12 mouse cellular contexts compared by ENCODE assay signal in the genomic region with DNA sequence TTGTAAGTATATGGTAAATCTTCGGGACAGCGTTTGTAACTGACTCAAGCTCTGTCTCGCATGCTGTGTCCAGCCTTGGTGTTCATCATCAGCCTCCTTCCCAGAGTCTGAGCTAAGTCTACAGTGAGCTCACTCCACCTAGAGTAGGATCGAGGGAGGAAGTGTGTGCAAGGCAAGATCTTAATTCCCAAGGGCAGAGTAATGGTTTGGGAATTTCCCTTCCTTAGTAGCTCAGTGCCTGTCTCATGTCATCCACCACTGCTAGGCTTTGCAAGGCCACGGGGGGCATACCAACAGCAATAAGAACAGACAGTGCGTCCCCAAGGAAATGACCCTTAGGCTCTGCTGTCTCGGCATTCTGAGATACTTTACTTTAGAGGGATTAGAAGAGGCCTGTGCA.
DNase-seq lines count a peak whose midpoint lies in the region; ATAC-seq lines count a peak whose summit lies in the region.
"Had no signal": no experiment of that assay in that cellular context is flagged by ENCODE, and none has a peak within 500 bp of the region (broad histone marks: within the 10 kb centered on the region; RNA-seq: fewer than 3 reads in every experiment).

No protein-coding gene starts in this region.

- H3K4me3 ChIP-seq in kidney, embryonic 16.5 days (ENCODE audit: low read length): no peak overlapping the region
- no peak overlapping the region for H3K4me3 ChIP-seq in midbrain, embryonic 13.5 days (replicated peaks)
- H3K4me3 ChIP-seq: erythroblast, embryonic 14.5 days; limb, embryonic 10.5 days; neural tube, embryonic 12.5 days had no signal

- H3K9me3 ChIP-seq in kidney, embryonic 16.5 days (ENCODE audit: low read length): no peaks in the 10 kb centered on the region
- no peaks in the 10 kb centered on the region for H3K9me3 ChIP-seq in midbrain, embryonic 13.5 days
- H3K9me3 ChIP-seq: limb, embryonic 10.5 days; neural tube, embryonic 12.5 days had no signal

- peak; percentile 9 for DNase-seq in NIH3T3 (ENCODE audit: low read depth)
- DNase-seq in embryo, embryonic 9.5 days (ENCODE audit: extremely low spot score): peak; percentile 9
- peak; percentile 24 for DNase-seq in lung, postnatal 25 days (ENCODE audit: low spot score)
- DNase-seq in urinary bladder, postnatal 25 days (ENCODE audit: low spot score): no peak
- DNase-seq in gastrocnemius, postnatal 14 days: no peak
- DNase-seq: cerebellum, adult 9-10 months; thymus, postnatal 36 days had no signal

- 56% methylated on average over 7 of the region's 7 CpGs for WGBS in kidney, embryonic 16.5 days
- WGBS in midbrain, embryonic 13.5 days: 59% methylated on average over 7 of the region's 7 CpGs

- H3K36me3 ChIP-seq in kidney, embryonic 16.5 days (ENCODE audit: insufficient read depth, low read length): peaks cover 11% of the 10 kb centered on the region
- 0 out of 2 replicates have a peak, but pooled peaks cover 6% of the 10 kb centered on the region for H3K36me3 ChIP-seq in midbrain, embryonic 13.5 days

- H3K27me3 ChIP-seq in kidney, embryonic 16.5 days (ENCODE audit: insufficient read depth, low read length): no peaks in the 10 kb centered on the region
- H3K27me3 ChIP-seq in midbrain, embryonic 13.5 days: no peaks in the 10 kb centered on the region
- H3K27me3 ChIP-seq: neural tube, embryonic 12.5 days had no signal

- peaks cover 12% of the 10 kb centered on the region for H3K4me1 ChIP-seq in kidney, embryonic 16.5 days (ENCODE audit: insufficient read depth, low read length)
- H3K4me1 ChIP-seq in midbrain, embryonic 13.5 days (replicated peaks): peaks cover 6% of the 10 kb centered on the region; the same call in 1 of the 2 replicates
- H3K4me1 ChIP-seq: limb, embryonic 10.5 days; neural tube, embryonic 12.5 days had no signal

- intact Hi-C loops in gastrocnemius, postnatal 14 days (cut with DNase I; ENCODE audit: low total_unique reads): no loop called here

- no peak overlapping the region for H3K4me2 ChIP-seq in kidney, embryonic 16.5 days (replicated peaks; ENCODE audit: low read depth, low read length)
- H3K4me2 ChIP-seq in midbrain, embryonic 13.5 days (replicated peaks): no peak overlapping the region
- H3K4me2 ChIP-seq: neural tube, embryonic 12.5 days had no signal

- peak overlapping the region; percentile 59; the same call in 1 of the 2 replicates for H3K27ac ChIP-seq in kidney, embryonic 16.5 days (ENCODE audit: low read length)
- no peak overlapping the region for H3K27ac ChIP-seq in midbrain, embryonic 13.5 days
- H3K27ac ChIP-seq: limb, embryonic 10.5 days; neural tube, embryonic 12.5 days had no signal

- no peak overlapping the region for H3K9ac ChIP-seq in kidney, embryonic 16.5 days (replicated peaks; ENCODE audit: low read length)
- no peak overlapping the region for H3K9ac ChIP-seq in midbrain, embryonic 13.5 days (replicated peaks)
- H3K9ac ChIP-seq: neural tube, embryonic 12.5 days had no signal

- ATAC-seq in kidney, embryonic 16.5 days (ENCODE audit: low FRiP score, low TSS enrichment): peak; percentile 85
- ATAC-seq in midbrain, embryonic 13.5 days: no peak

Comparison
In these comparisons a context has a peak if more than half of its experiments do, and no peak if none do; other contexts are left out.
1. DNase-seq: peak in NIH3T3 (single experiment), embryo, embryonic 9.5 days (single experiment) and lung, postnatal 25 days (single experiment); none in urinary bladder, postnatal 25 days (single experiment) and gastrocnemius, postnatal 14 days (single experiment).